Mouse (Mus musculus): ENCODE data around the gene Glis2.

- no peak for TF ChIP-seq CTCF (IDR thresholded peaks at IDR 0.05; ENCODE audit: control insufficient read depth, insufficient read depth, insufficient read length)
- TF ChIP-seq USF1 (IDR thresholded peaks at IDR 0.05; ENCODE audit: low read depth), result no peak
- no peak for TF ChIP-seq MAX (IDR thresholded peaks at IDR 0.05)
- TF ChIP-seq CEBPB (IDR thresholded peaks at IDR 0.05; ENCODE audit: low read depth), result no peak
- no peak for TF ChIP-seq MYOD1 (IDR thresholded peaks at IDR 0.05; ENCODE audit: control insufficient read depth, insufficient read length, low read depth)
- TF ChIP-seq MYOG (IDR thresholded peaks at IDR 0.05; ENCODE audit: control insufficient read depth, extremely low read depth, insufficient read length), result no peak
Observed at GRCm38 (mm10) chr16:4661605-4662004, 67.1 kb downstream of the Glis2 start.

Data from C2C12 (cell line).